Mouse (Mus musculus): ENCODE measurements around the gene Upk1a.

The Upk1a gene

DNA sequence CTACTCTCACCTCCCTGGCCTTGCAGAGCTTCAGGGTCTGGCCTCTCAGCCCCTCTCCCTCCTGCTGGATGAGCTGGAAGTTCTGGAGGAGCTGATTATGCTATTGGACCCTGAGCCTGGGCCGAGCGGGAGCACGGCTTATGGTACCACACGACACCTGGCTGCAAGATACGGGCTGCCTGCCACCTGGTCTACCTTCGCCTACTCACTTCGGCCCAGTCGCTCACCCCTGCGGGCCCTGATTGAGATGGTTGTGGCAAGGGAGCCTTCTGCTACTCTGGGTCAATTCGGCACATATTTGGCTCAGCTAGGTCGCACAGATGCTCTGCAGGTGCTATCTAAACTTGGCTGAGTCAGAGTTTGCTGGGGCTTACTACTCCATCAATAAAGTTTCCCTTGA is 45.1 kb downstream of the Upk1a start:
- DNase-seq: no peak

DNA sequence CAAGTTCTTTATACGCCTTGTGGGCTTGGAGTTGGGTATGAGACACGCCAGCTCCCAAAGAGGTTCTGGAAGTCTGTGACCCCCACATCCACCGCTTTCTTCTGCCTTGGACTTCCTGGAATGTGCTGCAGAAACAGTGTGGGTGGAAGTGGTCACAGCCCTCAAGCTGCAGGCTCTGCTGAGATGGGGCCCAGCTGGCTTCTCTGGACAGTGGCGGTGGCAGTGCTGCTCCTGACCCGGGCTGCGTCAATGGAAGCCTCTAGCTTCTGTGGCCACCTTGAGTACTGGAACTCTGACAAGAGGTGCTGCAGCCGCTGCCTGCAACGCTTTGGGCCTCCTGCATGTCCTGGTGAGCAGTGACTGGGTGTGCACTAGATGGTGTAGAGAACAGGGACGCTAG is 46.6 kb downstream of the Upk1a start:
- DNase-seq: no peak

DNA sequence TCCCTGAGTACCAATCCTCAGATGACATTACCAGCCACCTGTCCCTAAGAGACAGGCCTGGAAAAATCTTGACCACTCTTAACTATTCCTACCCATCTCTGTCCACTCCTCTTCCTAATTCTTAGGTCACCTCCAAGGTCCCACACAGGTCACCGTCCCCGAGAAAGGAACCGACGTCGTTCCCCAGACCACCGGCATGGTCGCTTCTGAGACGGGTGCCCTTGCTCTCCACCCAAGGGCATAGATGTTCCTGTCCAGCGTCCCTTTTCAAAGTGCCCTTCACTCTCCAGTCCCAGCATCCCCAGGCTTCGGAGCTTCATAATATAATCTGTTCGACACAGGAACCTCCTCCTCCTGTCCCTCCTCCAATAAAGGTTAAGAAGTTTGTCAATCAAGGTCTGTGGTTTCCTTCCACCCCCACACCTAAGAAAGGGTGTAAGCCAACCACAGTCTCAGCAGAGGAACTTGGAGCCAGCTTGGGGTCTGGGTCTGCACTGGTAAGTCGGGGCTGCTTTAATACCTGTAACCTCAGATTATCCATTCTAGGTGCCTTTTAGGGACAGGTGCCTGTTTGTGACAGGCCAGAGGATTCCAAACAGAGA is 47.6 kb downstream of the Upk1a start, which contains the start of gene Igflr1:
TSS of gene Igflr1 (plus strand) at position 458 of the 602 bp plus-strand sequence.
- no peak for DNase-seq

DNA sequence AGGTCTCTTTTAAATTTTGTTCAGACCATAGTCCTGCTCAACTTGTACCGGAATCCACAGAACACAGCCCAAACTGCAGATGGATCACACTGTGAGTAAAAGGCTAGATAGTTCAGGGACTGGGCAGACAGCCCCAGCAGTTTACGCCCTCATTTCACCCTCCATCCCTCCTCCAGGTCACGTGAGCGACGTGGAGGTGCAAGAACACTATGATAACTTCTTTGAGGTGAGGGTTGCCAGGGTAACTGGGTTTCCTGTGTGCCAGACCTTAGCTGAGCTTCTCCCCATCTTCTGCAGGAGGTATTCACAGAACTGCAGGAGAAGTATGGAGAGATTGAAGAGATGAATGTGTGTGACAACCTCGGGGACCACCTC is 48.8 kb downstream of the Upk1a start:
- DNase-seq: no peak

DNA sequence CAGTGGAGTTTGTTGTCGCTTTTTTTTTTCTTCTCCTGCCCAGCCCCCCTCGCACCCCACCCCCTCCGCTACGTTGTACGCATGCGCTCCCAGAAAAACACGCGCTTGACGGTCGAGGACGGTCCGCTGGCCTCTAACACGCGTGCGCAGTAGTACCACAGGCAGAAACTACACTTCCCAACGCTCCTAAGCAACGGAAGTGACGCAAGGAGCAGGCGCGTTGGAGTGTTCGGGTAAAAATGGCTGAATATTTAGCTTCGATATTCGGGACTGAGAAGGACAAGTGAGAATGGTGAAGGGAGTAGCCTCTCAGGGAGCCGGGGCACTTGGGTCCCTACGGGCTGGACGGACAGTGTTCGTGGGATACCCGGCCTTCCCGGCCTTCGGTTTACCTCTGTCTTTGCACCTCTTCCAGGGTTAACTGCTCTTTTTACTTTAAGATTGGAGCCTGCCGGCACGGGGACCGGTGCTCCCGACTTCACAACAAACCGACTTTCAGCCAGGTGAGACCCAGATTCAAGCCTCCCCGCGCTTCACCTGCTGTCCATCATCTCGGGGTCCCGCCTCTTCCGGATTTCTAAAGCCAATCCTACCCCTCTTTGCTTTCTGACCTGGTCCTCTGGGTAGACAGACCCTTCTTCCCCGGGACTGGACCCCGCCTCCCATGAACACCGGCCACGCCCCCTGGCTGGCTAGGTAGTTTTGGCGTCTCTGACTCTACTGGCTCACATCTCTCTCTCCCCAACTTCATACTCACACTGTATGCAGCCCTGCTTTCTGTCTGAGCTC is 49.3 kb downstream of the Upk1a start, which contains the start of the genes U2af1l4, Gm49396 and Psenen:
TSS of gene U2af1l4 (plus strand) at position 185 of the 789 bp plus-strand sequence.
TSS of gene Gm49396 (plus strand) at position 228 of the 789 bp plus-strand sequence.
TSS of gene Psenen (minus strand) at position 511 of the 789 bp plus-strand sequence.
- DNase-seq: peak; percentile 96 to 97

DNA sequence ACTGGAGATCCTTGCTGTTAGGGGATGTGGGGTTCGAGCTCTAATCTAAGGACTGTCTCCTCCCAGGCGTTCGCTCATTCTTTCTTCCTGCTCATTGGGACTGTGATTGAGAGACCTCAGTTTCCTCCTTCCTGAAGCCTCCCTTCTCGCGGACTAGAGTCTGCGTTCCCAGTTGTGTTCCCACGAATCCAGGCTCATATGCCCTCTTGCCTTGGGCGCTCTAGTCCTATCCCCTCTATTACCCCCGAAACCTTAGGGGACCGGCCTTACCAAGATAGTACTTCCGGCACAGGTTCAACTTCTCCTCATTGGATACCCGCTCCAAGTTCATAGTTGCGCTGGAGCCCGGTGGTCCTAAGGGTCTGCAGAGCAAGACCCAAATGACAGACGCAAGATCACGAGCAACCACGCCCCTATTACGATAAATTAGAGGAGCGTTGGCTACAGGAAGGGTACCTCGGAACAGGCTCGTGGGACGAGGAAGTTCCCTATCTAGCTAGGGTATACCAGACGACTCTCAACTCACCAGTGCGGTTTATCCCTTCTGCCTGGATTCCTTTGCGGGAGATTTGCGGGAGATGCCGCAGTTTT is 50.0 kb downstream of the Upk1a start:
- DNase-seq: no peak

DNA sequence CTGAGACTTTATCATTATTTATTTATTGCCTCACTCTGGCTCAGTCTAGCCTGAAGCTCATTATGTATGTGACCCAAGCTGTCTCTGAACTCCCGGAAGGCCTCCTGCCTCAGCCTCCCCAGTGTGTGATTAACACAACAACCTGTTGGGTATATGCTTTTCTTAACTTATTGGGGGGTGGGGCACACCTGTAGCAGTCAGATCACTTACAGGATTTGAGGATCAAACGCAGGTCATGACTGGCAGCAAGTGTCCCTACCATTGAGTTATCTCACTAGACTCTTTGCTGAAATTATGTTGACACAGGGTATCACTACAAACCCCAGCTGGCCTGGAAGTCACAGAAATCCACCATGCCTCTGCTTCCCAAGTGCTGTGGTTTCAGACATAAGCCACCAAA is 52.4 kb downstream of the Upk1a start:
- DNase-seq: no peak

DNA sequence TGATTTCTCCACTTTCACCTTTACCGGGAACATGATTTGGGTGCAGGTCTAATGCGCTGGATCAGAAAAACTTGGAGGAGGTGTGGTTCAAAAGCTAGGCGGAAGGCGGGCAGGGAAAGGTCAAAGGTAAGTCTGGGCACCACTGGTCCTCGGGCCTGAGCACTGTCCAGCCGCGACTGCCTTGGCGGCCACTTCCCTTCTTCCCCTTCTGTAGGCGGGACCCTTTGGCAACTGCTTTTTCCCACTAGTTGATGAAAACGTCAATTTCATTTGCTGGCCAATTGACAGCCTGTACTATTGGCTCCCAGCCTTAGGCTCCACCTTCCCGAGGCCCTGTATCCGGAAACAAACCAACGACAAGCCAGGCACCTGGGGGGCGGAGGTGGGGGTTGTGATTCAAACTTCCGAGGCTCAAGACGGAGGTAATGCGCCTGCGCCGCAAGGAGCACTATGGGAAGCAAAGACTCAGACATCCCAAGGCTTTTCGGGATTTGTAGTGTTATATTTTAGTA is 53.1 kb downstream of the Upk1a start, which contains the start of gene Lin37:
TSS of gene Lin37 (minus strand) at position 396 of the 512 bp plus-strand sequence.
- peak; percentile 99 to 100 for DNase-seq

DNA sequence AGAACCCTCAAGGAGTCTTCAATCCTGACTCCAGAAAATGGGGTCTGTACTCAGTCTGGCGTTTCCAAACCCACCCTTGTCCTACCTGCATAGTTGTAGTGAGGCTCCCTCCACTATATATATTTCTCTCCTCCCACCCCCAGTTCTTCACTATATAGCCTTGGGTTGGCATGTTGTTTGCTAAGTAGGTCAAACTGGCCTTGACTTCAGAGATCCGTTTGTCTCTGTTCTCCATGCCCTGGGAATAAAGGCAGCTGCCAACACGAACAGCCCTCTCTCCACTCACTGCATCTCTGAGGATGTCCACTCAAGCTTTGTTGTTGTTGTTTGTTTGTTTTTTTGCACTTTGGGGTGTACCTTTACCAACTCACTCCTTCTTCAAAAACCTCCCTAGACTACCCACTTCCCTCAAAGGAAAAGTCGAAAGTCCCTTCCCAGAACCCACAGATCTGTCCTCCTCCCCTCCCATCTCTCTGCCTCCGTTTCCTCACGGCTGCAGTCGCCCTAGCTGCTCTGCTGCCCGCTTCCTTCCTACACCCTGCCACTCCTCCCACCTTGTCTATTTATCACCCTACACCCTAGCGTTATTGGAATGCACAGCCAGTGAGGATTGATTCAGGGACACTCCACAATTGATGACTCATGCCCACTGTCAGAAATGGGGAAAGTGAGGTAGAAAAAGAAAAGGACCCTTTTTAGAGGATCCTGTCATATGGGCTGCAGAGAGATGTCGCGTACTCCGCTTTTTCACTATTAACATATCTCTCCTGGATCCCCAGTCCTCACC is 53.8 kb downstream of the Upk1a start:
- no peak for DNase-seq

DNA sequence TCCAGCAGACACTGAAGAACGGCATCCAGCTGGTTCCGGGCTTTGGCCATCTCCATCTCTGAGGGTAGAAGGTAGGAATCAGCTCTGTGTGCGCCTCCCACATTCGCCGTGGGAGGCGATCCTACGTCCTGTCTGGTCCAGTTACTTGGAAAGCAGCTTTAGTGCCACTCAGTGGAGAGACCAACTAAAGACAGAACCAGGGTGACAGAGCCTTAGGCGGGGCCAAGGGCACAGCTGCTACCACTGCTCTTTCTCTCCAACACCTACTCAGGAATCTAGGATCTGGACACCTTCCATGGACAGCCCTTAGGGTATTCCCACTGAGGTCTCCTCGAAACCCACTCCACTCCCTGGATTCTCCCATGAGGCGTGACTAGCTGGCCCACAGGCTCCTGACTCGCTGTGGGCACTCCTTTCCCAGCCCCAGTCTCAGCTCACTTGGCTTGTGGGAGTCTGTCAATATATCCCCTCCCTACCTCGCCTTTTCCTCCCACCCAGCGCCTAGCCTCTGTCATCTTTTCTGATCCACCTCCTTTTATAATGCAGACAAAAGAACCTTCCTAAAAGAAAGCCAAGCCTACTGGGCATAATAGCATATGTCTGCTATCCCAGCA is 54.6 kb downstream of the Upk1a start:
- DNase-seq: no peak

DNA sequence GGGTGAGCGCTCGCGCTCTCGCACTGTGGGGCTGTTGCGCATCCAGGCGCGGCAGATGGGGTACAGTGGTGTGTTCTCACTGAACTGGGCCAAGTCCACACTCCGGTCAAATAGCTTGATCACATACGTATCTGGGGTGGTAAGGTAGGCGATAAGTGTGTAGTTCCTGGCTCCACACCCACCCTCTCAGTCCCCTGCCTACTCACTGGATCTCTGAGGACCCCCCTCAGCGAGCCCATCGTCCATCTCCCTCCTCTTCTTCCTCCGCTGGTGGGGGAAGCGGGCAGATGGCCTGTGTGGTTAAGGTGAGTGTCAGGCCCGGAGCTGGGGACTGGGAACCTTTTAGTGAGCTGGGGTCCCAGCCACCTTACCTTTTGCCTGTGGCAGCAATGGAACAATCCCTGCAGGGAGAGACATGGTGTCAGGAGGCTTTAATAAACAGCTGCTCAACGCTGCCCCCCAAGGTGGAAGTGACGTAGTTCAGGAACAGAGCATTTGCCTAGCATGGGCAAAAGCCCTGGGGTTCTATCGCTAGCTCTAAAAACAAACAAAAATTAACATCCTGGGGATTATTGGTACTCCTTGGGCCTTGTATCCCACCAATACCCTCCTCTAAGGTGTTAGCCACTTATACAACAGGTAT is 55.6 kb downstream of the Upk1a start:
- DNase-seq: peak in 1 of 2 experiments; percentile 28

DNA sequence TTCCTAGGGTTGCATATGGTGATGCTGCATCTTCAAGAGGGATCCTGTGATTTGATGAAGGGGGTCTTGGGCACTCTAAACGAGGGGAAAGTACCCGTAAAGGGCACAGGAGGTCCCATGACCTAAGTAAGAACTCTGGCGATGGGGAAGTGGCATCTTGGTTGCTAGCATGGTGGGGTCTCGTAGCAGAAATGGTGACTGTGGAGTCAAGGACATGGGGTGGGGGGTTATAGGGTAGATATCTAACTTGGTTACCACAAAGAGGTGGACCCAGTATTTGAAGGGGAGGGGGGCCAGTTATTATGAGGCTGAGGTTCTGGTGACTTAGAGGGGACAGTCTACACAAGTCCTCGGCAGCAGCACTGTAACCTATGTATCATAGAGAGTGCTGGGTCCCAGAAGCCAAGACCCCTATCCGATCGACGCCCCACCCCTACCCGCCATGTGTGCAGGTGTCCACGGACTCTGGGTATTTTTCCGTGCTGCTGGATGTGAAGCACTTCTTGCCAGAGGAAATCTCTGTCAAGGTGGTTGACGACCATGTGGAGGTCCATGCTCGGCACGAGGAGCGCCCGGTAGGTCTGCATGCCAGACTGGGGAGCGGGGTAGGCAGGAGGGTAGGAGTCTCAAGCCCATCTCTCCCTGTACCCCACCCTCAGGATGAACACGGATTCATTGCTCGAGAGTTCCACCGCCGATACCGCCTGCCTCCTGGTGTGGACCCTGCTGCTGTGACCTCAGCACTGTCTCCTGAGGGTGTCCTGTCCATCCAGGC is 58.6 kb downstream of the Upk1a start:
- DNase-seq: no peak

Data from kidney, adult 8-10 months (tissue).